Mouse (Mus musculus) brown adipose tissue, adult 24 weeks (tissue): ENCODE results near the gene Tbc1d5. TPM values are rescaled to one million over a fixed set of nuclear protein-coding genes. Genes with fewer than 3 reads are reported as not detected.
"Not testable (repeated sequence)": the region's sequence is repeated elsewhere in the genome, so short reads cannot be mapped to it uniquely, and the experiment has no call there.

Source experiments
- H3K27ac ChIP-seq: fragments of 200-500 bp; replicated peaks from 2 replicates; pipeline ENCODE4 v1.5.1; 2012; ENCODE audit warnings: low read depth, mild to moderate bottlenecking, low read length
- H3K4me1 ChIP-seq: fragments of 200-500 bp; 2 replicates; pipeline ENCODE4 v1.6.1; 2012; ENCODE audit warnings: low read length, mixed read lengths; ENCODE audit not compliant: control insufficient read depth, insufficient read depth, insufficient read length
- H3K4me3 ChIP-seq: fragments of 200-500 bp; 2 replicates; pipeline ENCODE4 v1.5.1; 2012; ENCODE audit warnings: low read depth, mild to moderate bottlenecking, low read length, moderate library complexity; ENCODE audit not compliant: insufficient read depth
- polyA plus RNA-seq: library from polyadenylated mRNA; stranded (reverse); fragments of >200 nt; gene quantifications from 2 replicates; pipeline ENCODE4 v1.2.4, GENCODE M21; 2012; ENCODE audit not compliant: missing spikeins, insufficient read depth, insufficient read length

Tbc1d5 gene
- polyA plus RNA-seq, 1 experiment, result 11.3 TPM

GRCm38 (mm10) chr17:50731876-50732275 is 447.3 kb downstream of the Tbc1d5 start:
- Histone ChIP-seq H3K4me3 (no peak overlapping the region), H3K4me1 (0 out of 2 replicates have a peak, but pooled peaks cover 6% of the 10 kb centered on the region), H3K27ac (no peak overlapping the region)

GRCm38 (mm10) chr17:50730896-50731295 is 448.3 kb downstream of the Tbc1d5 start:
- 0 out of 2 replicates have a peak, but pooled peaks cover 2% of the 10 kb centered on the region for H3K4me1 ChIP-seq
- no peak overlapping the region for H3K27ac ChIP-seq
- H3K4me3 ChIP-seq, result no peak overlapping the region

- H3K4me3 ChIP-seq, result no peak overlapping the region
- H3K27ac ChIP-seq, result no peak overlapping the region
- 0 out of 2 replicates have a peak, but pooled peaks cover 2% of the 10 kb centered on the region for H3K4me1 ChIP-seq
Measured at GRCm38 (mm10) chr17:50729577-50729976, 449.6 kb downstream of the Tbc1d5 start.

- Histone ChIP-seq H3K27ac (no peak overlapping the region), H3K4me3 (no peak overlapping the region), H3K4me1 (0 out of 2 replicates have a peak, but pooled peaks cover 2% of the 10 kb centered on the region)
Measured at GRCm38 (mm10) chr17:50729031-50729430, 450.1 kb downstream of the Tbc1d5 start.

- no peak overlapping the region for H3K4me3 ChIP-seq
- no peaks in the 10 kb centered on the region for H3K4me1 ChIP-seq
- no peak overlapping the region for H3K27ac ChIP-seq
Measured at GRCm38 (mm10) chr17:50726265-50726664, 452.9 kb downstream of the Tbc1d5 start.

- Histone ChIP-seq H3K27ac (no peak overlapping the region), H3K4me3 (no peak overlapping the region), H3K4me1 (no peaks in the 10 kb centered on the region)
Measured at GRCm38 (mm10) chr17:50724376-50724775, 454.8 kb downstream of the Tbc1d5 start.

- Histone ChIP-seq H3K4me1 (peaks cover 3% of the 10 kb centered on the region; the same call in 1 of the 2 replicates), H3K4me3 (no peak overlapping the region), H3K27ac (no peak overlapping the region)
Measured at GRCm38 (mm10) chr17:50717586-50717985, 461.6 kb downstream of the Tbc1d5 start.

GRCm38 (mm10) chr17:50710497-50711222 is 468.5 kb downstream of the Tbc1d5 start:
- Histone ChIP-seq H3K27ac (no peak overlapping the region), H3K4me3 (no peak overlapping the region), H3K4me1 (no peaks in the 10 kb centered on the region)

- H3K27ac ChIP-seq, H3K4me1 ChIP-seq, H3K4me3 ChIP-seq: not testable (repeated sequence)
Measured at GRCm38 (mm10) chr17:50698410-50698809, 480.7 kb downstream of the Tbc1d5 start.

GRCm38 (mm10) chr17:50688135-50688534 is 491.0 kb downstream of the Tbc1d5 start:
- H3K4me3 ChIP-seq, result no peak overlapping the region
- peaks cover 4% of the 10 kb centered on the region for H3K4me1 ChIP-seq
- no peak overlapping the region for H3K27ac ChIP-seq

- Histone ChIP-seq H3K4me1 (peaks cover 7% of the 10 kb centered on the region), H3K27ac (no peak overlapping the region), H3K4me3 (no peak overlapping the region)
Measured at GRCm38 (mm10) chr17:50687670-50688069, 491.5 kb downstream of the Tbc1d5 start.

GRCm38 (mm10) chr17:50684960-50685645 is 494.0 kb downstream of the Tbc1d5 start:
- H3K4me1 ChIP-seq, result peaks cover 9% of the 10 kb centered on the region
- H3K4me3 ChIP-seq, result no peak overlapping the region
- 0 out of 2 replicates have a peak overlapping the region, but pooled peaks have one; percentile 12 for H3K27ac ChIP-seq
